Mouse (Mus musculus): ENCODE measurements around the gene Hmbs.
"Not testable (repeated sequence)": the region's sequence is repeated elsewhere in the genome, so short reads cannot be mapped to it uniquely, and the experiment has no call there.

The Hmbs gene

DNA sequence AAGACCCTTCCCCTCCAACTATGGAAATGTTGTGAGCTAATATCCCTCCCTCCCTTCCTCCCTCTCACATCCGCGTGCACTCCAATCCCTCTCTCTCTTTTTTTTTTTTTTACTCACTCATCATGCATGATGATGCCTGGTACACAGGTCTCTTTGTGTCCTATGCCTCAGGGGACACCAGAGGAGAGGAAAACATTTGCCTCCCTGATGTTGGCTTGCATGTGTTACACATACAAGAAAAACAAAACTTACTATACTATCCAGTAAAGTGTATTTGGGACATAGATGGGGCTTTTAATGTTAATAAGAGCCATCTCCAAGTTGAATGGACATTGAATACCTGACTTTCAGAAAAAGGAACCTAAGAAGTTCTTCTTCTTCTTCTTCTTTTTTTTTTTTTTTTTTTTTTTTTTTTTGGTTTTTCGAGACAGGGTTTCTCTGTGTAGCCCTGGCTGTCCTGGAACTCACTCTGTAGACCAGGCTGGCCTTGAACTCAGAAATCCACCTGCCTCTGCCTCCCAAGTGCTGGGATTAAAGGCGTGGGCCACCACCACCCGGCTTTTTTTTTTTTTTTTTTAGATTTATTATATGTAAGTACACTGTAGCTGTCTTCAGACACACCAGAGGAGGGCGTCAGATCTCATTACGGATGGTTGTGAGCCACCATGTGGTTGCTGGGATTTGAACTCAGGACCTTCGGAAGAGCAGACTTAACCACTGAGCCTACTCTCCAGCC is 18.8 kb downstream of the Hmbs start:
- CTCF ChIA-PET, result not testable (repeated sequence)

DNA sequence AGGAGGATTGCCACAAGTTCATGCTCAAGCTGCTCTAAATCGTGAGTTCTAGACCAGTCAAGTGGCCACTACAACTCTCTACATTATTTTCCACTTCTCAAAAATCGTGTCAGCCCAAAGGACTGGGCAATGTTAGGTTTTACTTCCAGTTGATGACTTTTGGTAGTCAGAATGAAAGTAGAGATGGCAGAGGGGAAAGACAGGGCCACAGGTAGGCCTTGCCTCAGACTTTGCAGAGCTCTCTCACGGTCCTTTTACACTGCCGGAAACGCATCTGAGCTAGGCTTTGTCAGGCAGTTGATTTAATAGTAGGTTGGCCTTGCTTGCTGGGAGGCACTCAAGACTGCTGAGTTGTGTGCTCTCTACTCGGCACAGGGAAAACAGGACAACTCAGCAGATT is 19.9 kb downstream of the Hmbs start:
- CTCF ChIA-PET, result interaction anchor here (0.6 kb wide), 1 partner anchor 17 kb away, joined by 4 read pairs; no protein-coding TSS in a partner anchor

DNA sequence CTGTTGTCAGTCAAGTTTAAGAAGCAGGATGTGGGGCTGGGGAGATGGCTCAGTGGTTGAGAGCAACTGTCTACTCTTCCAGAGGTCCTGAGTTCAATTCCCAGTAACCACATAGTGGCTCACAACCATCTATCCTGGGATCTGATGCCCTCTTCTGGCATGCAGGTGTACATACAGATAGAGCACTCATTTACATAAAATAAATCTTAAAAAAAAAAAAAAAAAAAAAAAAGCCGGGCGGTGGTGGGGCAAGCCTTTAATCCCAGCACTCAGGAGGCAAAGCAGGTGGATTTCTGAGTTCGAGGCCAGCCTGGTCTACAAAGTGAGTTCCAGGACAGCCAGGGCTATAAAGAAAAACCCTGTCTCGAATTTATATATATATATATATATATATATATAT is 20.4 kb downstream of the Hmbs start:
- CTCF ChIA-PET, result not testable (repeated sequence)

DNA sequence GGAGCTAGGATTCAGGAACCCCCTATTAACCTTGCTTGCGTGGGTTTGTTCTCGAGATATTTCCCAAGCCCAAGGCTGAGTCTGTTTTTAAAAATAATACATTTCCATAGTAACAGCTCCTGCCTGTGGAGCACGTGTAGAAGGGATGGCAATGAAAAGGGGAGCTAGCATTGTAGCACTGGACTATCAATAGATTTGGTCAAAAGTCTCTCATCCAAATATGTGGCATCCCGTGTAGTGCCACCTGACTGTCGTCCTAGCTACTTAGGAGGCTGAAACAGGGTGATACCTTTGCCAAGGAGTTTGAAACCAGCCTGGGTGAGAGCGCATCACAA is 23.3 kb downstream of the Hmbs start:
- CTCF ChIA-PET, result interaction anchor here (0.9 to 1.1 kb wide), 2 partner anchors 27 to 158 kb away, joined by 3 read pairs; no protein-coding TSS in a partner anchor

DNA sequence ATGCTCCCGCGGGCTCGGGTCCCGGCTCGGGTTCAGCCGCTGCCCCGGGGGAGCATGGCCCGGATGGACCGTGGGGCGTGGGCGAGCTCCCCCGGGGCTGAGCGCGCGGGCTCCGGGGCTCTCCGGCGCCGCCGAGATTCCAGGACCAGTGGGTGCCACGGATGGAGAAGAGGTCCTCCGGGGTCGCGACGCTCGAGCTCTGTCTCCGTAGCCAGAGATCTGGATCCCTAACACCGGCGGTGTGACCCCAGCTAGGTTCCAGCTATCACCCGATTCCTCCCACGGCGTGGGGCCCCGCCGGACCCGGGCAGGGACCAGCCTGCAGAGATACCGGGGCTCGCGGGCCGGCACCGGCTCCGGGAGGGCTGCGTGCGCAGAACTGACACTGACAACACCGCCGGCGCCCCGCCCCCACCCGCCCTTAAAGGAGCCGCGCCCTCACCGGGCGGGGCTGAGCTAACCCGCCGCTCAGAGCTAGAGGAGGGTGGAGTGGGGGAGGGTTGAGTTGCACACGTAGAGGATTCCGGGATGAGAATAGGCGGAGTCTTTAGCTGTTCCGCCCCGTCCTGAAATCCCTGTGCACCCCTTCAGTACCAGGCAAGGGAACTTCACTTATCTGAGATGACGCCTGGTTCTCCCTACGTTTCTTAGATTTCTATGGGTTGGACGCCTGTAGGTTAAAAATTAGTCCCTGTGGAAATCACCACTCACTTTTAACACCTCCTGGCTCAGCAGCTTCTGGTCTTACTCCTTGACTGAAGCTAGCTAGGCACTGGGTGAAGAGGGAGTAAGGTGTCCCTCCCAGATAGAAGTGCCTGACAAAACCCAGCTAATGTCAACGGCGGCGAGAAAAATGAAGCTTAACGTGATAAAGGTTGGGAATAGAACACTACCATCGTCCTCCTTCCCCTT is 23.9 kb downstream of the Hmbs start, which contains the start of gene C2cd2l:
TSS of gene C2cd2l (minus strand) at position 399 of the 912 bp plus-strand sequence.
- CTCF ChIA-PET, result interaction anchor here (1.1 kb wide), 1 partner anchor 28 kb away, joined by 3 read pairs; no protein-coding TSS in a partner anchor

DNA sequence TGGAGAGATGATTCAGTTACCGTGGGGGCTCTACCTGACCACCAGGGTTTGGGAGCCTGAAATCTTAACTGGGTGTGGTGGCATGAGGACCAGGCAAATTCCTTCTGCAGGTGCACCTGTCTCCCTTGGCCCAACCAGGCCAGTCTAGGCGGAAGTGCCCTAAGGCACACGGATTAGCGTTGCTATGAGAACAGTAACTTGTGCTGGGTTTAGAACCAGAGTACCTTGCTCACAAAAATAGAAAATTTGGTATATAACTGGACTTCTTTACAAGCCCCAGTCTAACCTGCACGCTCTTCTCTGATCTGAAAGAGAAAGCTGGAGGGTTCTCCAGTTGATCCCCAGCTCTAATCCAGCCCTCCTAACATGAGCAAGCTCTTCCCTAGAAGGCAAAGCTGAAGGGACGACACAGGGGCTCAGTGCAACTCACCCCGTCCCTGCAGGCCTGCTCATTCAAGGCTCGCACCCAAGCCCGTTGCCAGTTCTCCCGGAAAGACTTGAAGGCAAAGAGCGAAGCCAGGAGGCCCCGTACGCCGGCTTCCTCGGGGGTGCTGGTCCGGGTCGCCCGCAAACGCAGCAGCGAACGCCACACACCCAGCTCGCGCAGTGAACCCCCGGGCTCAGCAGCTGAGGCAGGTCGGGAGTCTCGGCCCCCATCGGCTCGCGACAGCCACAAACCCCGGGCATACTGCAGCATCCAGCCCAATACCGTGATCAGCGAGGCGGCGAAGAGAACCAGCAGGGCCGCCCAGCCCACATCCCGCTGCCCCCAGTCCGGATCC is 24.7 kb downstream of the Hmbs start:
- CTCF ChIA-PET, result no interaction called here

DNA sequence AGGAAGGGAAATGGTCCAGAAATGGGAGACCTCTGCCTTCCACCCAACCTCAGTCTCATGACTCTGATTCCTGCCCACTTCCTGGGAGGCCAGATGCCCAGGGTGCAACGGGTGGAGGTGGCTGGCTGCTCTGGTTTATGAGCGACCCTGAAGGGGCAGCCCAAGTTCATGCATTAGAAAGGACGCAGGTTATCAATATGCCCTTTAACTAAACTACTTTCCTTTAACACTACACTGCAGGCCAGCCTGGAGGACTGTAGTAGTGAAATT is 25.3 kb downstream of the Hmbs start:
- CTCF ChIA-PET, result interaction anchor here (0.5 kb wide), 1 partner anchor 176 kb away, joined by 11 read pairs; no protein-coding TSS in a partner anchor

DNA sequence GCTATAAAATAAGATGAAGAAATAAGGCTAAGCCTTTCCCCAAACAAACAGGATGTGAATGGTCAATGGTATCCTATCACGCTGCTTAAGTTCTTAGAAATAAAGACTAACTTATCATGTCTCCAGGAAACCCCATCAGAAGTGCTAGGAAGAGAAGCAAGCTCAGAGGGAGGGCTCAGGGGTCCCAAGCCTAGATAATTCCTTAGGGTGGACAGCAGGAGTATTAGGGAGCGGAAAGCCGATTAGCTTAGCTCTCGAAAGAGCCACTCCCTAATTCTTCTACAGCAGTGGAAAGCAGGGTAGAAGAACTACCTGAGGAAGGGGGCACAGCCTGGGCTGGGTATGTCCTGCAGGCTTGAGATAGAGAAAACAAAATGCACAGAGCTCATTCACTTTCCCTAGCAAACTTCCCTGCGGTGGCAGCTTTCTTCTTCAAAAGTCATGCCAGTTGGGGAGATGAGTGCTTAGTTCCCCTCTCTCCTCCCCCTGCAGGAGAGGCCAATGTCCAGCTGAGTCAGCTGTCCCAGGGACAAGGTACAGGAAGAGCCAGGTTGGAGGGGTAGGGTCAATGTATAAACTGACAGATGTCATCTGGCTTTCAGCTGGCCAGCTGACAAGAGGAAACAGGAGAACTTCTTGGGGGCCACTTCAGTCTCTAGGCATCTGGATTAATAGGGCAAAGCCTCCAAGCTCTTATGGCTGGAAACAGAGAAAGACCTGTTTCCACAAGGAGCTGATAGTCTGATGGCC is 25.8 kb downstream of the Hmbs start:
- CTCF ChIA-PET, result interaction anchor here (0.5 kb wide), 1 partner anchor 176 kb away, joined by 11 read pairs; no protein-coding TSS in a partner anchor

DNA sequence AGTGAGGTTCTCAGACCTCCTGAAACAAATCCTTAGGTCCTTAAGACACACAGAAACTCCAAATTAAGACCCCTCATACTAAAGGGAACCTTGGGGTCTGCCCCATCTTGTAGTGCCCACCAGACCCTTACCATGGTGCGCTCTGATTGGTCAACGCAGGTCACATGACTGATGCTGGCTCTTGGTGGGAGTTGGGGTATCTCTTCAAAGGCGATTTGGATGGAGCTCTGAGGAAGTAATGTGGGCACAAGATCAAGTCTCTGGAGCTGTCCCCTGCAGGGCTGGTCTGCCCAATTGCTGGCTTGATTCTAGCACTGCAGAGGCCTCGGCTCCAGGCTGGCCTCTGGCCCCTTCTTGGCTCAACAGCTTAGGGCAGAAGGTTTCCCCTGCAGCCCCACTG is 26.6 kb downstream of the Hmbs start:
- CTCF ChIA-PET, result interaction anchor here (0.7 kb wide), 1 partner anchor 50 kb away, joined by 4 read pairs; no protein-coding TSS in a partner anchor

DNA sequence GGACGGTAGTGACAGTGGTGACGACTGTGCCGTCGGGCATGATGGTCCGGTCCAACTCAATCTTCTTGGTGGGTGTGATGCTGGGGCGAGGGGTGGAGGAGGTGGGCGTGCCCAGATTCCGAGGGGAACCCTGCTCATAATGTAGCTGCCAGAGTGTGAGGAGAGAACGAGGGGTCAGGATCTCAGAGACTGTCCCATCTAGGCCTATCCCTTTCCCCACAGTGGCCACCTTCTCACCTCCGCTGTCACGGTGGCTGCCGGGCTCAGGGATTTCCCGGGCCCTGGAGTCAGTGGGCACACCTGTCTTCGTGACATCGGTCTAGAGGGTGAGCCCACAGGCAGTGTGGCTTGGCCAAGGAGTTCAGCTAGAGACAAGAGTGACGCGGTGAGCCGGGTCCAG is 29.1 kb downstream of the Hmbs start:
- CTCF ChIA-PET, result no interaction called here

DNA sequence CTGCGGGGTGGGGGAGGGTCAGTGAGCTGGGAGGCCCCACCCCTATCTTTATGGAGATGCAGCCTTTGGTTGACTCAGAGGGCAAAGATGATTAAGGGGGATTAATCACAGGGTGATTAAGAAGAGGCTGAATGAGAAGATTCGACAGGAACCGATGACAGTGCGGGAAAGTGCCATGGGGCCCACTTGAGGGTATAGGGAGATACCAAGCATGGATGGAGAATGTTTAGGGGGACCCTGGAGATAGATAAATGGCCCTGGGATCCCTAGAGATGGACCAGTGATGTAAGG is 29.8 kb downstream of the Hmbs start:
- CTCF ChIA-PET, result no interaction called here

DNA sequence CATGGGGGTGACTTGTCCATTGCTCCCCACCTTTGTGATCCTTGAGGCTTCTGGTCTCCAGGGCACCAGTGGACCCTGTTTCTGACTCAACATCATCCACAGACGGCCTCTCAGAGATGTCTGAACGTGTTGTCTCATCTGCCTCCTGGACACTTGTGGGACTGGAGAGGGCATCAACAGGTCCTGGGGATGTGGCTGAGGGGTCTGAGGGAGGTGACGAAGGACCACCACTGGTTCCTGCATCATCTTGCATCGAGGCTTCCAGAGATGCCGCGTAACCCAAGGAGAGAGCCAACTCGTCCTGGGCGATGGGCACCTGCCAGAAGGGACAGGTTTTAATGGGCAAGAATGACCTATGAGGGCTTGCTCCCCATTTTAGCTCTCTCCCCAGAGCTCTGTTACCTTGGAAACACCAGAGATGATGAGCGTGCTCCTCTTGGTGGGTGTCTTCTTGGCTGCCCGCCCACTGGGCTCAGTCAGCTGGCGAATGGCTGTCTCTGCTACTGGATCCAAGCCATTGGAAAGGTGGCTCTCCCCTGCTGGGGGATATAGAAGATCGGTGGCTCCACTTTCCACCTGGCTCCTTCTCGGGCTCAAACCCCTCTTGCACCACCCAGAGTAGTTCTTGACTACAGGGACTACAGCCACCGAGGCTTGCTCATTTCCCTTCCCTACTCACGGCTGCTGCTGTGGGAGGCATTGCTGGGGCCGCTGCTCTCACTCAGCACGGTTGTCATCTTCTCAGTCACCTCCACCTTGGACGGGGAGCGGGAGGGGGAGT is 30.4 kb downstream of the Hmbs start:
- CTCF ChIA-PET, result no interaction called here

DNA sequence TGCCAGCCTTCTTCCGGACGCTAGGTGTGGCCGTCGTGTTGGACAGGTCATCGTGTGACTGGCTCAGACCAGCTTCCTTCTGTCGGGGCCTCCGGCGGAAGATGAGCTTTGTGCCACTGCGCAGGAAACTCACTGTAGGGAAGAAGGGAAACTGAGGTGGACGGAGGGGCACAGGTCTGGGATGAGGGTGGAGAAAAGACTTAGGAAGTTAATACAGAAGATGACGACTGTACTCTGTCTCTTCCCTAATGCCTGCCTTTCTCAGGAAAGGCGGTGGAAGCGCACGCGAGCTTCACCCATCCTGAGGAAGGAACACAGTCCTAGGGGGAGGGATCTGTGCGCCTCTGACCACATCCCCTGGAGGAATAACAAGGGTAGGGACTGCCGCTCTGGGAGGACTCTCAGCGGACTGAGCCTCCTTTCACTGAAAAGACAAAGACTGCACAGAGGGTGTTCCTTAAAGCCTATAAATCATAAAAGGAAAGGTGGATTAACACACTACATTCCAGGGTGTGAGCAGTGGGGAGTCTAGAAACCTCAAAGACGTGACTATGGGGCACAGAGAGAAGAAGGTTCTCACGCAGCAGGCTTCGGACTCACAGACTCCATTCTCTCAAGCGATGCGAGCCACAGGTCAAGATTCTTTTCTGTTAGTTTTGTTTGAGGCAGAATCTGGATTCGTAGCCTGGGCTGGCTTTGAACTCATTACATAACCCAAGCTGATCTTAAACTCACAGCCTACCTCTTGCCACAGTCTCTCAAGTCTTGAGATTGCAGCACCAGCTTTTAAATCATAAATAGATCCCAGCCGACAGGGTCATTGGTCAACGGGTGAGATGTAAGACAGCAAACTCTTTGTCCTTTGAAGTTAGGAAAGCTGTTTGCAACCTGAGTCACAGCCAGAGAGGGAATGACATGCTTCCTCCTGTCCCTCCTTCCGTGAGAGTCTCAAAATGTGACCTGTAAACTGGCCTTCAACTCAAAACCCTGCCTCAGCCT is 32.6 kb downstream of the Hmbs start:
- CTCF ChIA-PET, result no interaction called here

DNA sequence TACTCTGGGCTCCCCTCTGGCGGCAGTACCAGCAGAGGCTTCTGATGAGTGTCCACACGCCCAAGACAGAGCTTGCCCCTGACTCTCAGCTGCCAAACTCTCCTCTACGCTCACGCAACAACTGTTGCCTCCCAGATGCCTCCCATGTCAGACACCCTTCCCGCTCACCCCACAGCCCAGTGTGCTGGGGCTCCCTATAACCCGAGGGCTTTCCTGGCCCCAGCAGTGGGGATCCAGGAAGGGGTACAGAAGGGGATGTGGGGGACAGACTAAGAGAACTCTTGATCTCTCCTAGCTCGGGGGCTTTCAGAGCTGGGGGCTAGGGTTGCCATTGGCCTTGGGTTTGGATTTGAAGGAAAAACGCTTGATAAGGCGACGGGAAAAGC is 33.3 kb downstream of the Hmbs start:
- CTCF ChIA-PET, result no interaction called here

DNA sequence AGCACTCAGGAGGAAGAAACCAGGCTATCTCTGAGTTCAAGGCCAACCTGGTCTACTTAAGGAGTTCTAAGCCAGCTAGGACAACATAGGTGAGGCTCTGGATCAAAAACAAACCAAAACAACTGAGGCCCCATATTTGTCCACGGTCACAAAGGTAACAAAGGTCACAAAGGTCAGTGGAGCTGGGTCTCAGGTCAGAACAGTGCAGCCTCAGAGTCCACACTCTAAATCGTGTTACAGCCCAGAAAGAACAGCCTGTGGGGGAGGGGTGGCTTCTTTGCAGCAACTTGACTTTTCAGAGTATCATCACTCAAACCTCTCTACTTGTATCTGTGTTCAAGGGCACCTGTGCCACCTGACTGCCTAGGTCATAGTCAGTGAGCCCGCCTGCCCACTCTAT is 34.3 kb downstream of the Hmbs start:
- CTCF ChIA-PET, result no interaction called here

DNA sequence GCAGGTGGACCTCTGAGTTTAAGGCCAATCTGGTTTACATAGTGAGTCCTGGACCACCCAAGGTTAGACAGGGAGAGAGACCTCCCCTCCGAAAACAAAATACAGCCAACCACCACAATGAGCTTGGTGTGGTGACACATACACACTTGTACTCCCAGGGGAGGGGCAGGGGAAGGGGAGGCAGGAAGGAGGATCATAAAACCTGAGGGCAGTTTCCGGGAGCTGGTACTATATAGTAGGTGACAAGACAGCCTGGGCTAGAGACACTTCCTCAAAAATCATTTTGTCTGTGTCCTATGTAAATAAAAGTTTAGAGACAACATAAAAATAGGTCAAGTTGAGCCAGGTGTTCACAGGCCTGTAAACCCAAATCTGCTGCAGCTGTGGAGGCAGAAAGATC is 36.8 kb downstream of the Hmbs start:
- CTCF ChIA-PET, result interaction anchor here (0.7 to 0.9 kb wide), 3 partner anchors 15 to 29 kb away, joined by 3 to 4 read pairs (median 4); no protein-coding TSS in a partner anchor

DNA sequence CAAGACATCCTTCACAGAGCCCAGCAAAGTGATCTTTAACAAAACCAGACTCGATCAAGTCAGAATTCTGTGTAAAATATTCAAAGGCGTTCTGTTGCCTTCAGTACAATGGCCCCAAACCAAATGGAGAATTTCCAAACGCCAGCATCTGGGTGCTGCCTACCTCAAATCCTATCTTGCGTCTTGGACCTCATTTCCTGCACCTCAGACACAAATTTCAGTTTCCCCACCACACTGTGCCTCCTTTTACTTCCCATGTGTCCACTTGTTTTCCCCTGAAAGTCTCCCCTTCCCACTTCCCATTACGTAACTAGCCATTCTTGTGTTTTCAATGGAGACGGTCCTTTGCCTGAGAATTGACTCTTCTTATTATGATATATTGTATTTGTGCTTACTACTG is 37.5 kb downstream of the Hmbs start:
- CTCF ChIA-PET, result no interaction called here

DNA sequence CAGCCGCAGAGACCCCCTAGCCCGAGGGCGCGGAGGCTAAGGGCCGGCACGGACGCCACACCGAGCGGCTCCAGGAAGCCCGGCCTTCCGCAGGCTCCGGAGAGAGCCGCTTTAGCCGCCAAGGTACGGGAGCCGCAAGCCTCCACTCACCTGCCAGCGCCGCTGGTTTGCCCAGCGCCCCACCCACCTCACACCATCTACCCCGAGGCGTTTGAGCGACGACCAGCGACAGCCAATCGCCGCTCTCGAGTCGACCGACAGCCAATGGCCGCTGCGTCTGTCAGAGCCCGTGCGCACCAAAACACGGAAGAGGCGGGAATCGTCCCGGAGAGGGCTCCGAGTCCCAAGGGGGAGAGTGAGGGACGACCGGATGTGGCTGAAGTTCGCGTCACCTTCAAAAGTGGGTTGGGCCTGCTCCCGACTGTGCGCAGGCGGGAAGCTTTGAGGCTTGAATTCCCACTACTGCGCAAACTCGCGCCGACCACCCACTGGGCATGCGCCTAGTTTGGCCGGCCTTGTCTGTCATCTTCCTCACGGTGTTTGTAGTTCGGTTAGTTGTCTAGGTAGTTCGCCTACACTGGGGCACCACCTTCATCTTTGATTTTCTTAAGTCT is 38.5 kb downstream of the Hmbs start, which contains the start of gene Hinfp:
TSS of gene Hinfp (minus strand) at position 206 of the 614 bp plus-strand sequence.
- CTCF ChIA-PET, result no interaction called here

DNA sequence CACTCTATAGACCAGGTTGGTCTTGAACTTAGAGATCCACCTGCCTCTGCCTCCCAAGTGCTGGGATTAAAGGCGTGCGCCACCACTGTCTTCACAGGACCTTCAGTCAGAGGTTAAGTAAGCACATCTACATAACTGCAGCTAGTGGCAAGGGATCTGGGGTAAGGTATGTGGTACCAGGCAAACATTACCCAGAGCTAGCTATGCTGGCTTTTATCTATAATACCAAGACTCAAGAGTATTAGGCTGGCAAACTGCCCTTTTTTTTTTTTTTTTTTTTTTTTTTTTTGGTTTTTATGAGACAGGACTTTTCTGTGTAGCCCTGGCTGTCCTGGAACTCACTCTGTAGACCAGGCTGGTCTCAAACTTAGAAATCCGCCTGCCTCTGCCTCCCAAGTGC is 44.0 kb downstream of the Hmbs start:
- CTCF ChIA-PET, result not testable (repeated sequence)

Data from spleen, embryonic (tissue).